Mouse (Mus musculus) neutrophil, adult 5-6 weeks (primary cell): ENCODE results near the gene Tiparp. TPM values are rescaled to one million over a fixed set of nuclear protein-coding genes. Genes with fewer than 3 reads are reported as not detected.

ENCODE experiments used
- ATAC-seq: fragments of 151-379, 151-347 bp; 2 replicates; pipeline ENCODE4 v1.8.0; 2017; ENCODE audit warnings: mild to moderate bottlenecking, moderate TSS enrichment; ENCODE audit not compliant: insufficient number of reproducible peaks, poor library complexity, low FRiP score, severe bottlenecking; ENCODE audit errors: extremely low read depth
- total RNA-seq: library from RNA; stranded (forward); fragments of 200-1000 nt; gene quantifications from 2 replicates; pipeline ENCODE4 v1.2.3, GENCODE M21; 2017

The Tiparp gene
- total RNA-seq, 1 experiment from 2014 or later, result 45.3 TPM

GRCm38 (mm10) chr3:65569941-65570340, 41.7 kb downstream of the Tiparp start:
- no peak for ATAC-seq

DNA sequence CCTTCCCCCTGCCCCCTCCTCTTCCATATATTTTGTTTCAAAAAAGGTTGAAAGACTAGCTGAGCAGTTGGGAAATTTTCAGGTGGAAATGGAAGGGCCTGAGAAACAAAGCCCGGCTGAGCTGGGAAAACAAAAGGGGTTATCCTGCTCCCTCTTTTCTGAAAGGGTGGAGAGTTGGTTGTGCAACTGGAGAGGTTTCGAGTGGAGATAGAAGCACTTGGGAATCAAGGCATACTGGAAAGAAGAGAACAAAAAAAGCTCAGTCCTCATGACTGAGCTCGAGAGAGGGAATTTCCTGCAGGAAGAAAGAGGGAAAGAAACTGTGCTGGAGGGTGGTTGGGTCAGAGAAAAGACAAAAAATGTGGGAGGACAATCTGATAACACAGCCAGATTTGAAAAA, 45.3 kb downstream of the Tiparp start:
- ATAC-seq, result no peak

GRCm38 (mm10) chr3:65577602-65578001, 49.4 kb downstream of the Tiparp start:
- ATAC-seq, result no peak

DNA sequence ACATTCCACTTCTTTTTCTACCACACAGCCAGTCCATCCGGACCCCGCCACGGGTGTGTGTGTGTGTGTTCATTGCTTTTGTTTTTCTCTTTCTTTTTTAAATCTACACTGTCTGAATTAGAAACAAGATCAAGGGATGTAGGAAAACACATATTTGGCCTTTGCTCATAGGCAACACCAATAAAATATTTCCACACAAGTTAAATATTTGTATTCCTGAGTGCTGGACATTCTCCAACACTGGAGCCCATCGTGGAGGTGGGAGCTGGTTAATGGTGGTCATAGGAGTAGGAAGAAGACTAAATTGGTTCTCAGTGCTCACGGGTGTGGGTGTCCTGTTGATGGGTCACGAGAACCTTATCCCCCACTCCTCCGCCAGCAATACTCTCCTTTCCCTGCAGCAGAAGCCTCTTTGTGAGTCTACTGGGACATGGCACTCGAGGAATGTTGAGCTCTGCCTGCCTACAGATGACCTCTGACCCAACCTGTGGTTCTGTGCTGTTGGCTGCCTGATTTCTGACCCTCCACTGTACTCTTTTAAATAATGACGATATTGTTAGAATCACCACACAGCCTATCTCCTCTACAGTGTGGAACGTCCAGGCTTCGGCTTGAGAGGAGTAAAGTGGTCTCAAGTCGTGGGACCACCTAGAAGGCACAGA, 51.2 kb downstream of the Tiparp start:
- no peak for ATAC-seq

DNA sequence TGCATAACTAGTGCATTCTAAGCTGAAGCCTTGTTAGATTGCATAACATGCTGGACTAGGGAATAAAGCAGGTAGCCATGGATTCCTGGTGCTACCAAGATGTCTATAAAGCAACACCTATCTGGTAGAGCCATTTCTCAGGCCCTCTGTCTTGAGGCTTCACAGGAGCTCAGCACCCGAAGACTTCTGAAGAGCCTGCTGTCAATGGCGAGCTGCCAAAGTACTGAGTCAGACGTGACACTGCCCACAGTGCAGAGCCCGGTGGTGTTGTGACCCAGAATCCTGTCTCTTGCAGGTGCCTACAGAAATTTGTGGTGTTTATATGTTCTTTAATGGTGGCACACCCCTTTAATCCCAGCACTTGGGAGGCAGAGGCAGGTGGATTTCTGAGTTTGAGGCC, 53.4 kb downstream of the Tiparp start:
- ATAC-seq, result no peak

DNA sequence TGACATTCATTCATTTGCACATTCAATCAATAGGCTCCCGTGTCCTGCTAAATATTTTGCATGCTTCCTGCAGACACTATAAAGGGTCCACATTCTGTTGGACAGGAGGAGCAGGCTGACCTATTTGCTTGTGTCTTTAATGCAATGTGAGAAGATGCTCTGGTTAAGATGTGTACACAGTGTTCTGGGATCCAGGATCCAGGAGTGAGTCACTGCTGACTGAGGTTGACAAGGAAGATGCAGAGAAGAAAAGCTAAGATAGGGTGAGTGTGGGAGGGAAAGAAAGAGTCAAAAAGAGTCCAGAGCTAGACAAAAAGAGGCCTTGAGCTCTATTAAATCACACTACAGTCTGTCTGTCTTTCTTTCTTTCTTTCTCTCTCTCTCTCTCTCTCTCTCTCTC, 56.1 kb downstream of the Tiparp start:
- ATAC-seq, result no peak

GRCm38 (mm10) chr3:65585291-65585690, 57.1 kb downstream of the Tiparp start:
- no peak for ATAC-seq

DNA sequence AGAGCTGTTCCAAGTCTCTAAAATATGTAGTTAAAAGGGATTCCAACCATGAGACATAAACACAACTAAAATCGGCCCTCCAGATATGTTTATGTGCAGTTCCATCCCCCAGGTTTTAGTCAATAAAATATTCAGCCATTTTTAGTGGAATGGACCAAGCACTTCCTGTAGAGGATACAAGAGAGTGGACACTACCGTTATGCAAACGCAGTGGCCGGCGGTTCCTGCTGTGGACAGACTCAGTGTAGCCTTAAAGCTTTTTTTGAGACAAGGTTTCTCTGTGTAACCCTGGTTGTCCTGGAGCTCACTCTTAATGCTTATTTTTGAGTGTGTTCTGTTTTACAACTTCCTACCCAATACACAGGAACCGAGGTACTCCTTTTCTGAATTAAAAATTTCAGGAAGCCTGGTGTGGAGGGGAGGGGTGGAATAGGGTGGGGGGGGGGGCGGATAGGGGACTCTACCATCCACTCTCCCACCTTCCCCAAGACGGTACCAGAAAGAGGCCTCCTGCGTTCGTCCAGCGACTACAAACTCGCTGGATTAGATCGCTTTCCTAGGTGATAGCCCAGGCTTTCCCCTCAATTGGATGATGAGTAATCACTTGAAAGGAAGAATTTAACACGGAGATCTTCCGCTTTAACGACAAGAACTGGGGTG, 57.7 kb downstream of the Tiparp start:
- no peak for ATAC-seq

- ATAC-seq, result peak; percentile 46; the same call in 1 of the 2 replicates
Observed at GRCm38 (mm10) chr3:65586483-65586905, 58.3 kb downstream of the Tiparp start.

- no peak for ATAC-seq
Observed at GRCm38 (mm10) chr3:65586966-65587365, 58.8 kb downstream of the Tiparp start.

- ATAC-seq, result no peak
Observed at GRCm38 (mm10) chr3:65588424-65588823, 60.2 kb downstream of the Tiparp start.

- ATAC-seq, result no peak
Observed at GRCm38 (mm10) chr3:65592850-65593249, 64.6 kb downstream of the Tiparp start.

DNA sequence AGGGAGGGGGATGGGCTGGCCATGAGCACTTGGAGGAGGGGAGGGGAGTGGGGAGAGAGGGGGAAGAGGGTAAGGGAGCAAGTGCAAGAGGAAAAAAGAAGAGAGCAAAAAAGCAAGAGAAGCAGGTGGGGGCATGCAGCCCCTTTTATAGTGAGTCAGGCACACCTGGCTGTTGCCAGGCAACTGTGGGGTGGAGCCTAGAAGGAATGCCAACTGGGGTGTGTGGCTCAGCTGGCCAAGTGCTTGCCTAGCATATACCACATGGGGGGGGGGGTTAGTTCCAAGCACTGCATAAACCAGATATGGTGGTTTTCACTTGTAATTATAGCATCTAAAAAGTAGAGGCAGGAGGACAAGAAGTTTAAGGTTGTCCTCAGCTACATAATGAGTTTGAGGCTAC, 66.3 kb downstream of the Tiparp start:
- ATAC-seq, result no peak

DNA sequence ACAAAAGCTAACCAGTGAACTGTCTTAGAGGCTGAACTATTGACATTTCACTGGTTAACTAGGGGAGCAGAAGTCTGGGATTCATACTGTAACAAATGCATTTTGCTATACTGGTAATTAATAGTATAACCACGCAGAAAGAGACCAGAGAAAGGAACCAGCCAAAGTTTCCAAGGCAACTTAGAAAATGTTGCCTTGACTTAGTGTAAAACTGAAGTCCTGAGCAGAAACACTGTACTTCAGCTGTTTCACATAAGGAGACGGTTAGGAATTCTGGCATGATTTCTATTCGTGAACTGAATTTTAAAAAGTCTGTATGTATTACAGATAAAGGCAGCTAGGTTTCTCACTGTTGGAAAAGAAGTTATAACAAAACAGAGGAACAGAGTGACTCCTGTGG, 67.0 kb downstream of the Tiparp start:
- ATAC-seq, result no peak

- no peak for ATAC-seq
Observed at GRCm38 (mm10) chr3:65598071-65598830, 70.0 kb downstream of the Tiparp start.

DNA sequence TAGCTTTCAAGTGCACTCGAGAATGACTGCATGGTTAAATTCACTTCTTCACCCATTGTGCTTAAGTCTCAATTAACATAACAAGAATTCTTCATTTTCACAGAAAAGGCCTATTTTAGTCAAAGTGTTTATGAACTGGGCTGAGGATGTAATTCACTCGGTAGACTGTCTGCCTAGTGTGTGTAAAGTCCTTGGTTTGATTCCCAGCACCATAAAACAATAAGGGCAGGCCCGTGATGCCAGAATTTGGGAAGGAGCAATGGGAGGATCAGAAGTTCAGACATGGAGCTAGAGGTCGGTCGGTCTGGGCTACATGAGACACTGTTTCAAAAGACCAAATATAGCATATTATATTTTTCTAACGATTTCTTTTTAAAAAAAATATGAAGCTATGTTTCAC, 70.9 kb downstream of the Tiparp start:
- ATAC-seq, result no peak

DNA sequence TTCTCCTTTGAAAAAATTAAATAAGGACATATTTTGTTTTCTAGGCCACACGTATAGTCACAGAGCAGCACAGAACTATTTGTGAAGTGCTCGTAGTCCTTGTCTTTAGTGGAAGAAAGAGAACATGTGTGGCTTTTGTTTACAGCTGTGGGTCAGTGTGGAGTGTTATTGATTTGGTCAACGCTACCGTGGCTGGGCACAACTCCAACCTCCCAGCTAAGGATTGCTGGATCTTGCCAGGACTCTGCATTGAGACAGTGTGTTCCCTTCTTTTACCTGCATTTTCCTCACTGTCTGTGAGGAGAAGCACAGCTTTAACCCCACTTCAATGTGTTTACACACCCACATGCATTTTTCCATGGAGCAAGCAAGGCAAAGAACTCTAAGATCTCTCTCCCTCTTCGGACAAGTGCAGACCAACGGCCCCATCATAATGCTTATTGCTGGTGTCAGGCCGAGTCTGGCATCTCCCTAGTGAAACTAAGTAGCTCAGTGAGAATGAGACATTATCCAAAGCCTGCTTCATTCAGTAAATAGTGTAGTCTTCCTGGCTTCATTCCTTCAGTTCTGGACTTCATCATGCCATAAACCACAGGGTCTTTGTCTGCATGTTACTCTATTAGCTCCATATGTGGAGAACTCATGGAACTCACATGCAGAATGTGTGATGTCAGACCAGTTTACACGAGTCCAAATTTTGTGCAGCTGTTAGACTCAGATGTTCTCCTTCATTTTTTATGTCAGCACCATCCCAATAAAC, 73.3 kb downstream of the Tiparp start:
- no peak for ATAC-seq

DNA sequence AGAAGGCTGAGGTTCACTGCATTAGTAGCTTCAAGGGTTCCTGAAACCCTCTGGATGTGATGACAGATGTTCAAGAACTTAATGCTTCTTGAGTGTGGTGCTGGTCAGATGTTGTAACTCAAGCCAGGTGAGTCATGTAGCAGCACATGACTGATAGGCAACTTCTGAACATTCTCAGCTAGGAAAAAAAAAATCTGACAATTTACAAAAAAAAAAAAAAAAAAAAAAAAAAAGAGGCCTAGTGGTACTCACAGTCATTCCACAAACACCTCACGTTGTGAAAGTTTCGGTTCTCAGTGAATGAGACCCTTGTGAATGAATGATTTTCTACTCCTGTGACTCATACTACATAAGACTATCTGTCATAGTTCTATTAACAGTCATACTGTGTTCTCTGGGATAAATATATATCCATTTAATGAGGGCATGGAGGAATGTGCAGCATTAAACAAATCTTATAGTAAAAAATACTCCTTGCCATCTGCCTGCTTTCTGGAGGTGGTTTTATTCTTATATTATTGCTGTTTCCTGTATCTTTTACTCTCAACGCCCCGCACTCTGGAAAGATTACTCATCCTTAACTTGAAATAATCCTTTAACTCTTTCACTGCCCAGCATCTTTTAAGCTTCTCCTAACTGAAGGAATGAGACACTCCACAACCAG, 75.3 kb downstream of the Tiparp start:
- no peak for ATAC-seq
